ENCODE assay signal across 8 mouse cellular contexts in genomic region chr2:174438737-174439449, GRCm38 (mm10). TPM values are rescaled to one million over a fixed set of nuclear protein-coding genes. Genes with fewer than 3 reads are reported as not detected.
DNase-seq lines count a peak whose midpoint lies in the region; ATAC-seq lines count a peak whose summit lies in the region.

TSS of gene Ctsz (minus strand) at chr2:174439039.

- ATAC-seq in common myeloid progenitor, adult 5-6 weeks (replicated peaks; ENCODE audit: low read depth, poor library complexity, severe bottlenecking) = peak; percentile 43

- peaks cover 89% of the 10 kb centered on the region for H3K4me1 ChIP-seq in megakaryocyte, embryonic 14.5 days

- H3K9me3 ChIP-seq in megakaryocyte, embryonic 14.5 days = no peaks in the 10 kb centered on the region

- intact Hi-C loops in gastrocnemius, postnatal 14 days (cut with DNase I; ENCODE audit: low total_unique reads) = no loop called here
- intact Hi-C loops in left cerebral cortex, postnatal 10 days (cut with DNase I) = no loop called here

- H3K36me3 ChIP-seq in megakaryocyte, embryonic 14.5 days (replicated peaks; ENCODE audit: low read length) = peaks cover 39% of the 10 kb centered on the region

- peak; percentile 40 for DNase-seq in adipocyte (ENCODE audit: low spot score)
- peak; percentile 81 for DNase-seq in gastrocnemius, postnatal 14 days
- DNase-seq in induced T-regulatory cell, adult 2 months (ENCODE audit: low read depth) = peak; percentile 83
- peak in 1 of 2 experiments; percentile 82 for DNase-seq in left cerebral cortex, postnatal 10 days (ENCODE audit: extremely low spot score in 1 of 2, low spot score in 2 of 2)
- DNase-seq in right cerebral cortex, postnatal 10 days (ENCODE audit: low spot score in 2 of 2) = peak; percentile 54 to 69
- DNase-seq in urinary bladder, postnatal 4 days (ENCODE audit: low spot score in 2 of 2) = peak; percentile 58 to 74

- peak within 1 kb of the TSS; percentile 99 for H3K4me3 ChIP-seq in megakaryocyte, embryonic 14.5 days (replicated peaks)

- no peaks in the 10 kb centered on the region for H3K27me3 ChIP-seq in megakaryocyte, embryonic 14.5 days (replicated peaks)

RNA-seq across cellular contexts. Expression of gene Ctsz, which starts in this region (rescaled TPM):
- total RNA-seq in common myeloid progenitor, adult 5-6 weeks (2017) = 104 and 125 TPM in 2 replicates
- total RNA-seq in gastrocnemius, postnatal 14 days (2021) = 10 to 100 TPM; 35.9 to 46.1 TPM
- 10 to 100 TPM; 26.2 to 28.1 TPM for total RNA-seq in left cerebral cortex, postnatal 10 days (2021)
- polyA plus RNA-seq in megakaryocyte, embryonic 14.5 days (2012; ENCODE audit: insufficient read depth, low replicate concordance) = 145 and 269 TPM in 2 replicates
